Mouse (Mus musculus): ENCODE measurements at regions not wholly inside any gene's neighbourhood (a gene's known extent, or its start where the extent isn't known, plus 50 kb on each side); places are given as distances from the start of the nearest gene placed in this dataset.

- Histone ChIP-seq H3K4me1 (replicated peaks) (no peaks in the 10 kb centered on the region), H3K4me2 (no peak overlapping the region), H3K27me3 (replicated peaks) (peaks cover 6% of the 10 kb centered on the region; the same call in 1 of the 2 replicates), H3K36me3 (no peaks in the 10 kb centered on the region), H3K9ac (no peak overlapping the region), H3K9me3 (replicated peaks) (peaks cover 6% of the 10 kb centered on the region), H3K27ac (ENCODE audit: poor library complexity, severe bottlenecking) (no peak overlapping the region), H3K4me3 (no peak overlapping the region)
- ATAC-seq (ENCODE audit: insufficient number of reproducible peaks, low FRiP score), result no peak
- WGBS, result 33% methylated on average over 6 of the region's 6 CpGs
Observed at GRCm38 (mm10) chr4:131097421-131097820, 153.2 kb downstream of the Matn1 start.

GRCm38 (mm10) chr4:131100093-131100795 lies 156.1 kb downstream of the Matn1 start:
- H3K27ac ChIP-seq (ENCODE audit: poor library complexity, severe bottlenecking), result no peak overlapping the region
- H3K27me3 ChIP-seq (replicated peaks), result peaks cover 15% of the 10 kb centered on the region
- peaks cover 6% of the 10 kb centered on the region for H3K9me3 ChIP-seq (replicated peaks)
- peak overlapping the region; percentile 52 for H3K4me2 ChIP-seq
- H3K9ac ChIP-seq, result no peak overlapping the region
- peak overlapping the region; percentile 4; the same call in 1 of the 2 replicates for H3K4me3 ChIP-seq
- H3K4me1 ChIP-seq (replicated peaks), result no peaks in the 10 kb centered on the region
- H3K36me3 ChIP-seq, result no peaks in the 10 kb centered on the region
- WGBS, result 43% methylated on average over 10 of the region's 10 CpGs
- ATAC-seq (ENCODE audit: insufficient number of reproducible peaks, low FRiP score), result 0 out of 2 replicates have a peak, but pooled peaks have one; percentile 16

DNA sequence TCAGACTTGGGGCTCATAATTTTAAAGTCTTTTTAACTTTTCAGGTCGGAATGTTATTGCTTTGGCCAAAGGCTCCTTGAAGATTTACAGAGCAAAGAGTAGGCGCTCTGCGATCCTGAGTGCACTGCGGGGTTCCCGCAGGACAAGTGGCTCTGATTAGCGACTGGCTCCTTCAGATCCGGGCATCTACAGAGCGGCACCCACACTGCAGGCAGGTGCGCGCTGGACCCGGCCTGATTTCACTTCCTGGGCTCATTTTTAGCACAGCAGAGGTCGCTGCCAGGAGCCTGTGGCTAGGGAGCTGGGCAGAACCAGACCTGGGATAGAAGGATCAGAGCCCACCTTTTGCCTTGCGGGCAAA lies 156.6 kb downstream of the Matn1 start:
- peak overlapping the region; percentile 4; the same call in 1 of the 2 replicates for H3K4me3 ChIP-seq
- H3K27me3 ChIP-seq (replicated peaks), result peaks cover 15% of the 10 kb centered on the region
- H3K4me2 ChIP-seq, result peak overlapping the region; percentile 52
- ATAC-seq (ENCODE audit: insufficient number of reproducible peaks, low FRiP score), result no peak
- H3K9ac ChIP-seq, result no peak overlapping the region
- H3K36me3 ChIP-seq, result no peaks in the 10 kb centered on the region
- peaks cover 6% of the 10 kb centered on the region for H3K9me3 ChIP-seq (replicated peaks)
- no peak overlapping the region for H3K27ac ChIP-seq (ENCODE audit: poor library complexity, severe bottlenecking)
- H3K4me1 ChIP-seq (replicated peaks), result no peaks in the 10 kb centered on the region
- WGBS, result 17% methylated on average over 13 of the region's 13 CpGs

GRCm38 (mm10) chr4:131102163-131102562 lies 158.0 kb downstream of the Matn1 start:
- Histone ChIP-seq H3K27ac (ENCODE audit: poor library complexity, severe bottlenecking) (no peak overlapping the region), H3K4me2 (no peak overlapping the region), H3K36me3 (no peaks in the 10 kb centered on the region), H3K9me3 (replicated peaks) (peaks cover 6% of the 10 kb centered on the region), H3K27me3 (replicated peaks) (peaks cover 18% of the 10 kb centered on the region), H3K9ac (no peak overlapping the region), H3K4me1 (replicated peaks) (no peaks in the 10 kb centered on the region), H3K4me3 (no peak overlapping the region)
- WGBS, result 64% methylated on average over 4 of the region's 4 CpGs
- no peak for ATAC-seq (ENCODE audit: insufficient number of reproducible peaks, low FRiP score)

DNA sequence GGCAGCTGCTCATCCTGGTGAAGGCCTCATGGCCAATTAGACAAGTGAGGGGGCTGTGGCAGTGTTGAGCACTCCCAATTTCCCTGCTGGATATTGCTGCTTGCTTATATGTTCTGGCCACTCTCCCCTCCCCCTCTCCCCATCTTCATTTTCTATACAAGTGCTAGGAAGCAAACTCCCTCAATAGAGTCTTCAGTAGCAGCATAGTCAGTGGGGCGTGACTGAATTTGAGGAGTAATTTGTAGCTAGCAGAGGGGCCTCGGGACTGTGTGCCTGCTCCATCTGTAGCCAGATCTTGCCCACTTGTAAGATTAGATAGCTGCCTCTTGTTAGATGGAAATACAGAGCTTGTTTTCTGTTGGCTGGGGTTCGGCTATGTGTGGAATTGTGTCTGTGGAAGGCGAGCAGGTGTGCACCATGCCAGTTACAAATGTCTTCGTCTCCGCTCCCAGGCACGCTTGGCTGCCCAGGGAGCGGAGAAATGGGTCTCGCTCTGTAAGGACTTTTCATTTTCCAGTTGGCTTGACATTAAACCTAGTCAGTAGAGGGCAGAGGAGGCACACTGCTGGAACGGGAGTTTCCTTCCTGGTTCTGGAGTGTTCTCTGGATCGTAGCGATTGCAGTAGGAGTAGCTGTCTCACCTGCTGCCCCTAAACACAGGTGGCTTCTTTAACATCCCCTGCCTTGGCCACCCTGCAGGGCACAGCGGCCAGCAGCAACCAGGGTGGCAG lies 163.1 kb downstream of the Matn1 start:
- Histone ChIP-seq H3K36me3 (no peaks in the 10 kb centered on the region), H3K4me2 (no peak overlapping the region), H3K9ac (no peak overlapping the region), H3K4me3 (no peak overlapping the region), H3K4me1 (replicated peaks) (no peaks in the 10 kb centered on the region), H3K27ac (ENCODE audit: poor library complexity, severe bottlenecking) (no peak overlapping the region), H3K9me3 (replicated peaks) (no peaks in the 10 kb centered on the region), H3K27me3 (replicated peaks) (peaks cover 19% of the 10 kb centered on the region)
- ATAC-seq (ENCODE audit: insufficient number of reproducible peaks, low FRiP score), result no peak
- 75% methylated on average over 13 of the region's 13 CpGs for WGBS

DNA sequence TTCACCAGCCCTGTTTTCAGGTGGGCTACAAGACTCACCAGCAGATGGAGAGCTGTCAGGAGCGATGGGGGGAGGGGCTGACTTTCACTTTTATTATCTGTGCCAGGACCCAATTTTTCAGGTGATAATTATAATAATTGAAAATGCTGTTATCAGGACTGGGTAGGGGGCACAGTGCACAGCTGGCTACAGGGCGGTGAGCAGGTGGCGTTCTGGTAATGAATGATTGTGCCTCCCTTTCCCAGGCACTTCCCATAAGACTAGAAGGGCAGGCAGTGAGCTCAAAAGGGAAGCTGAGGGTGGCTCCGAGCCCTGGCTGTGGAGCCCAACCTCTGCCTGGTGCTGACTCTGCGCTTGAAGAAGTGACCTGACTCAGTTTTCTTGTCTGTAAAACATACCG lies 168.4 kb downstream of the Matn1 start:
- H3K9ac ChIP-seq, result no peak overlapping the region
- H3K4me2 ChIP-seq, result no peak overlapping the region
- H3K36me3 ChIP-seq, result no peaks in the 10 kb centered on the region
- 0 out of 2 replicates have a peak, but pooled peaks cover 16% of the 10 kb centered on the region for H3K27me3 ChIP-seq (replicated peaks)
- no peaks in the 10 kb centered on the region for H3K4me1 ChIP-seq (replicated peaks)
- no peak overlapping the region for H3K27ac ChIP-seq (ENCODE audit: poor library complexity, severe bottlenecking)
- ATAC-seq (ENCODE audit: insufficient number of reproducible peaks, low FRiP score), result no peak
- no peak overlapping the region for H3K4me3 ChIP-seq
- H3K9me3 ChIP-seq (replicated peaks), result no peaks in the 10 kb centered on the region
- 70% methylated on average over 6 of the region's 6 CpGs for WGBS

DNA sequence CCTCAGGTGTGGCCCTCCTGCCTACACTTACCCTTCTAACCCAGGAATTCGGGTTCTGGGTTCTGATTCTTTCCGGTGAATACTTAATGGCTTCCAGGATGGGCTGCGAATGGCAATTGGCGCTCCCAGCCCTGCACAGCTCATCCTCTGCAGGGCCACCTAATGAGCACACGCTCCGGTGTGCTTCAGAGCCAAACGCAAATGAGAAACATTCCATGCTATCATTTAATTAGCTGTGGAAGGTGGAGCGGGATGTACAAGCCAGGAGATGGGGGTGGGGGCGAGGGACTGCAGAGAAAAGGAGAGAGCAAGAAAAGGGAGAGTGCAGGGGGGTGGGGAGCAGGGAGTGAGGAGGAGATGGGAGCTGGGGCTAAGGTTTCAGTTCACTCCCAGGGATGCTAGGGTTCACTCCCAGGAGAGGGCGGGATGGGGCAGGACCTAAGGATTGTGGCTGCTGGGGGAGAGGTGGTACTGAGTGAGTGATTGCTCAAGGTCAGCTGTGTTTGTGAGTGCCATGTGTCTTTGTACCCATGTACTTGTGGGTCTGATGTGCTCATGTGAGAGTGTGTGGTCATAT lies 169.6 kb downstream of the Matn1 start:
- H3K27me3 ChIP-seq (replicated peaks), result 0 out of 2 replicates have a peak, but pooled peaks cover 16% of the 10 kb centered on the region
- no peaks in the 10 kb centered on the region for H3K4me1 ChIP-seq (replicated peaks)
- H3K4me3 ChIP-seq, result no peak overlapping the region
- no peaks in the 10 kb centered on the region for H3K36me3 ChIP-seq
- 52% methylated on average over 10 of the region's 10 CpGs for WGBS
- no peak overlapping the region for H3K27ac ChIP-seq (ENCODE audit: poor library complexity, severe bottlenecking)
- H3K9me3 ChIP-seq (replicated peaks), result no peaks in the 10 kb centered on the region
- no peak for ATAC-seq (ENCODE audit: insufficient number of reproducible peaks, low FRiP score)
- H3K4me2 ChIP-seq, result no peak overlapping the region
- no peak overlapping the region for H3K9ac ChIP-seq

DNA sequence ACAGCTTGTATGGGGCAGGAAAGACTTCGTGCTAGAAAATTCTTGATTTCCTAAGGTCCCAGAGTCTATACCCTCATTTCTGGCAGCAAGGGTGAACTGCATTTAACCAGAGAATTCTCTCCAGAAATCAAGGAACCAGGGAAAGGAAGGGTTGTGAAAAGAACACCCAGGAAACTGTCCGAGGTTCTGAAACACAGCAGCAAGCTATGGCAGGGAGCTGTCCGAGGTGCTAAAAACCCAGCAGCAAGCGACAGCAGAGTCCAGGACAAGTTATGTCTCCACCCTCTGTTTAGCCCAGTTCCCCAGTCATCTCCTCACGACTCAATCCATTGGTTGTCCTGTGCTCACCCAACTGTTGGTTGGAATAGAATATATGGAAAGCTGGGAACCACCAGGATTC lies 171.1 kb downstream of the Matn1 start:
- ATAC-seq (ENCODE audit: insufficient number of reproducible peaks, low FRiP score), result no peak
- Histone ChIP-seq H3K27me3 (replicated peaks) (0 out of 2 replicates have a peak, but pooled peaks cover 9% of the 10 kb centered on the region), H3K9ac (no peak overlapping the region), H3K4me3 (no peak overlapping the region), H3K36me3 (no peaks in the 10 kb centered on the region), H3K4me2 (no peak overlapping the region), H3K9me3 (replicated peaks) (no peaks in the 10 kb centered on the region), H3K27ac (ENCODE audit: poor library complexity, severe bottlenecking) (no peak overlapping the region), H3K4me1 (replicated peaks) (no peaks in the 10 kb centered on the region)
- WGBS, result 8% methylated on average over 5 of the region's 5 CpGs

GRCm38 (mm10) chr4:131118586-131118985 lies 174.4 kb downstream of the Matn1 start:
- 0 out of 2 replicates have a peak, but pooled peaks cover 8% of the 10 kb centered on the region for H3K27me3 ChIP-seq (replicated peaks)
- H3K9me3 ChIP-seq (replicated peaks), result no peaks in the 10 kb centered on the region
- H3K4me1 ChIP-seq (replicated peaks), result no peaks in the 10 kb centered on the region
- H3K27ac ChIP-seq (ENCODE audit: poor library complexity, severe bottlenecking), result no peak overlapping the region
- H3K36me3 ChIP-seq, result no peaks in the 10 kb centered on the region
- no peak overlapping the region for H3K9ac ChIP-seq
- WGBS, result 68% methylated on average over 4 of the region's 4 CpGs
- no peak for ATAC-seq (ENCODE audit: insufficient number of reproducible peaks, low FRiP score)
- H3K4me2 ChIP-seq, result no peak overlapping the region
- no peak overlapping the region for H3K4me3 ChIP-seq

- Histone ChIP-seq H3K36me3 (no peaks in the 10 kb centered on the region), H3K4me3 (no peak overlapping the region), H3K27me3 (replicated peaks) (no peaks in the 10 kb centered on the region), H3K4me1 (replicated peaks) (no peaks in the 10 kb centered on the region), H3K4me2 (no peak overlapping the region), H3K9ac (no peak overlapping the region), H3K9me3 (replicated peaks) (no peaks in the 10 kb centered on the region), H3K27ac (ENCODE audit: poor library complexity, severe bottlenecking) (no peak overlapping the region)
- ATAC-seq (ENCODE audit: insufficient number of reproducible peaks, low FRiP score), result no peak
- 90% methylated on average over 2 of the region's 2 CpGs for WGBS
Observed at GRCm38 (mm10) chr4:131119621-131120020, 175.4 kb downstream of the Matn1 start.

GRCm38 (mm10) chr4:131120680-131121079 lies 176.5 kb downstream of the Matn1 start:
- H3K9me3 ChIP-seq (replicated peaks), result no peaks in the 10 kb centered on the region
- 77% methylated on average over 5 of the region's 5 CpGs for WGBS
- no peak overlapping the region for H3K27ac ChIP-seq (ENCODE audit: poor library complexity, severe bottlenecking)
- H3K9ac ChIP-seq, result no peak overlapping the region
- H3K4me1 ChIP-seq (replicated peaks), result no peaks in the 10 kb centered on the region
- no peaks in the 10 kb centered on the region for H3K36me3 ChIP-seq
- peaks cover 6% of the 10 kb centered on the region for H3K27me3 ChIP-seq (replicated peaks)
- no peak overlapping the region for H3K4me2 ChIP-seq
- ATAC-seq (ENCODE audit: insufficient number of reproducible peaks, low FRiP score), result no peak
- H3K4me3 ChIP-seq, result no peak overlapping the region
